Mouse (Mus musculus) lung, embryonic 16.5 days (tissue): ENCODE measurements at regions not wholly inside any gene's neighbourhood (a gene's known extent, or its start where the extent isn't known, plus 50 kb on each side); places are given as distances from the start of the nearest gene placed in this dataset.

Experiments used
- ATAC-seq: fragments of 200-750 bp; cut with Nextera tagmentation; 2 replicates; pipeline ENCODE4 v1.8.0; 2017; ENCODE audit warnings: low read depth, mild to moderate bottlenecking, moderate library complexity
- H3K27ac ChIP-seq: fragments of 300-500 bp; sonication (generic); 2 replicates; pipeline ENCODE4 v1.5.1; 2014; ENCODE audit warnings: mild to moderate bottlenecking, control low read depth, low read length
- H3K27me3 ChIP-seq: fragments of 300-500 bp; sonication (generic); 2 replicates; pipeline ENCODE4 v1.6.1; 2014; ENCODE audit warnings: low read depth, low read length, mixed read lengths; ENCODE audit not compliant: control insufficient read depth, insufficient read depth
- H3K36me3 ChIP-seq: fragments of 300-500 bp; sonication (generic); 2 replicates; pipeline ENCODE4 v1.6.1; 2014; ENCODE audit warnings: low read length; ENCODE audit not compliant: control insufficient read depth, insufficient read depth
- H3K4me1 ChIP-seq: fragments of 300-500 bp; sonication (generic); replicated peaks from 2 replicates; pipeline ENCODE4 v1.6.1; 2014; ENCODE audit warnings: low read length, mixed read lengths; ENCODE audit not compliant: control insufficient read depth, insufficient read depth
- H3K4me2 ChIP-seq: fragments of 300-500 bp; sonication (generic); 2 replicates; pipeline ENCODE4 v1.6.1; 2014; ENCODE audit warnings: low read depth, low read length, control low read depth
- H3K4me3 ChIP-seq: fragments of 300-500 bp; sonication (generic); 2 replicates; pipeline ENCODE4 v1.5.1; 2014; ENCODE audit warnings: mild to moderate bottlenecking, low read length, control low read depth
- H3K9ac ChIP-seq: fragments of 300-500 bp; sonication (generic); 2 replicates; pipeline ENCODE4 v1.6.1; 2014; ENCODE audit warnings: low read length, control low read depth
- H3K9me3 ChIP-seq: fragments of 300-500 bp; sonication (generic); 2 replicates; pipeline ENCODE4 v1.6.1; 2016; ENCODE audit warnings: low read length; ENCODE audit not compliant: control insufficient read depth
- WGBS: fragments of 180-500 bp; shearing (Covaris S2); extraction: QIAGEN DNeasy Blood & Tissue Kit; methylation state at CpG from one replicate; pipeline ENCODE4 v1.1.7; 2014; 5-methylcytosine and 5-hydroxymethylcytosine counted together

DNA sequence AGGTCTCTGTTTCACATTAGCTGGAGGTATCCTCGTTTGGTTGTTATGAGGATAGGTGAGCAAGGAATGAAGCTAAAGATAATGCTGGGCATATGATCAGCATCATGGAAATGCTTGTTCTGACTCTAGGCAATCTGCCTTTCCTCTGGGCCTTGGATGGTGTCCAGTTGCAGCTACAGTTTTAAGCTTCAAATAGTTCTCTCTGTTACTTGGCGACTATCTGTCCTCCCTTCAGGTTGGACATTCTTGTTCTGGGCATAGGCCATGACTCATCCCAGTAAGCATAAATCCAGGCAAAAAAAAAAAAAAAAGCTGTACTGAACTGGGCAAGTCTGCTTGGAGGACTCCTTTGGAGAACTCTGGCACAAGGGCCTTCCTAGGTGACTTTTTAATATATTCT, 776.9 kb downstream of the Kcnma1 start:
- Histone ChIP-seq H3K4me1 (no peaks in the 10 kb centered on the region), H3K36me3 (no peaks in the 10 kb centered on the region), H3K4me3 (no peak overlapping the region), H3K9me3 (no peaks in the 10 kb centered on the region), H3K27me3 (no peaks in the 10 kb centered on the region), H3K4me2 (no peak overlapping the region), H3K9ac (no peak overlapping the region), H3K27ac (no peak overlapping the region)
- WGBS, result 63% methylated on average over 2 of the region's 2 CpGs
- no peak for ATAC-seq

DNA sequence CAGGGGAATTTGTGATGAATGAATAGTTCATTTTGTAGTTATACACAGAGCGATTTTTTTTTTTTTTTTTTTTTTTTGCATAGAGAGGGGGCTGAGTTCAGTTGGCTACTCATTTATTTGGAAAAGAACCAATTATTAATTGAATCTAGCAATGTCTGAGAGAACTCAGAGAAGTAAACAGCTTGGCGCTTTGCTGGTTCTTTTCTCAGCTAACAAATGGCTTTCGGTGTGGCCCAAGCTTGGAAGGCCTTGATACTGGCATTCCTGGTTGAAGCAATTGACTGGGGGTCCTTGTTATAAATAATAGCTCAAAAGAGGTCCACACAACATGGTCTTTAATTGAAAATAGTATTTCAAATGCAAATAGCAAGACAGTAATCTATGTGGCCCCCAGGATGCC, 815.6 kb downstream of the Kcnma1 start:
- no peak overlapping the region for H3K4me3 ChIP-seq
- no peak overlapping the region for H3K4me2 ChIP-seq
- no peaks in the 10 kb centered on the region for H3K27me3 ChIP-seq
- no peaks in the 10 kb centered on the region for H3K4me1 ChIP-seq
- no peak for ATAC-seq
- WGBS, result 67% methylated on average over 3 of the region's 3 CpGs
- no peak overlapping the region for H3K9ac ChIP-seq
- no peaks in the 10 kb centered on the region for H3K9me3 ChIP-seq
- H3K36me3 ChIP-seq, result no peaks in the 10 kb centered on the region
- no peak overlapping the region for H3K27ac ChIP-seq

DNA sequence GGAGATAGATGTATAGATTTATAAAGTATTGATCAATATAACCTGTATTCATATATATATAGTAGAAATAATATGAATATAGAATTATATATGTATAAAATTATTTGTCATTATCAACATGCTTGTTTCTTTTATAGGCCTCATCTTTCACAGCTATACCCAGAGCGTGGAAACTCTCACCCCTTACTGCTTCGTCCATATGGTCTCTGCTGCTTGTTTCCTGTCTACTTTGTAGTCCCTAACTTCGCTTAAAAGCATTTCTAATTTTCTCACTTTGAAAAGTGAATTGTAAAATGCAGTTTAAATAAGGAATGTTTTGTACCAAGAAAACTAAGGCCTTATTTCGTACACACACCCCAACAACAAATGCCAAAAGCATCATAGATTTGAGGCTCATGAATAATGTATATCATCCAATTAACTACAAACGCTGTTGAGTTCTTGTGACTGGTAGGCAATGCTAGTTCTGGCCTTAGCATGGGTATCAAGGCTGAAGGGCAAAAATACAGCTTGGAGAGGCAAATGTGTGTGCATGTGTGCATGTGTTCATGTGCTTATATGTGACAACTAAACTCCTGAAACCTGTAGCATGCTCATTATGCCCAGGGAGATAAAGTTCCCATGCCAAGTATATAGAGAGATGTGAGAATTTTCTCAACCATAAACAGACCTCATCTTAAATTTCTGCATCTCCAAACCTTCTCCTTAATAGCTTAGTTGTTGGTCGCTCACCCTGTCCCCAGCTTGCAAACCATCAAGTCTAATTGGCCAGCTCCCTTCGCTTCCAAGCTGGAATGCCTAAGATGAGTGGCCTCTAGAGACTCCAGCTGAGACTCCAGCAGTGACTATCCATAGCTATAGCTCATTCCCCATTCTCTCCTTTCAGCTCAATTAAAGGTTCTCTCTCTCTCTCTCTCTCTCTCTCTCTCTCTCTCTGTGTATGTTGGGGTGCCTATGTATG, 819.4 kb downstream of the Kcnma1 start:
- 79% methylated on average over 7 of the region's 7 CpGs for WGBS
- H3K36me3 ChIP-seq, result no peaks in the 10 kb centered on the region
- no peak overlapping the region for H3K9ac ChIP-seq
- no peaks in the 10 kb centered on the region for H3K9me3 ChIP-seq
- no peak for ATAC-seq
- no peaks in the 10 kb centered on the region for H3K27me3 ChIP-seq
- no peak overlapping the region for H3K27ac ChIP-seq
- H3K4me3 ChIP-seq, result no peak overlapping the region
- H3K4me2 ChIP-seq, result no peak overlapping the region
- H3K4me1 ChIP-seq, result no peaks in the 10 kb centered on the region

DNA sequence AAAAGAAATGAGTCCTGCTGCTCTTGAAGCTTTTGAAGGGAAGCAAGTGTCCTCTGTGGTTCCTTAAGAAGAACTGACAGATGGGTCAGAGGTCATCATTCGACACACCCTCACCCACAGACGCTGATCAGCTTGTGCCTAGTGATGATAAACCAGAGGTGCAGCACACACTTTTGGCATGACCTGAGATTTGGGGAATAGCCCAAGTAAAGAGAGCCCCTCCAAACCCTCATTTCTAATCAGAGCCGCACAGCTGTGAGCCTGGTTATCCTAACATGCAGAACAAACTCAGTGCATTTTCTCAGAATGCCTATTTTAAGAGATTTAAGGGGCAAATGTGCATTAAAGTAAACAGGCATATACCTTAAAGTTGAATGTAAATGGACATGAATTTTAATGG, 821.7 kb downstream of the Kcnma1 start:
- no peak overlapping the region for H3K27ac ChIP-seq
- no peak for ATAC-seq
- H3K9me3 ChIP-seq, result no peaks in the 10 kb centered on the region
- H3K9ac ChIP-seq, result no peak overlapping the region
- H3K27me3 ChIP-seq, result no peaks in the 10 kb centered on the region
- no peak overlapping the region for H3K4me2 ChIP-seq
- no peaks in the 10 kb centered on the region for H3K36me3 ChIP-seq
- H3K4me1 ChIP-seq, result no peaks in the 10 kb centered on the region
- 44% methylated on average over 3 of the region's 3 CpGs for WGBS
- H3K4me3 ChIP-seq, result no peak overlapping the region

DNA sequence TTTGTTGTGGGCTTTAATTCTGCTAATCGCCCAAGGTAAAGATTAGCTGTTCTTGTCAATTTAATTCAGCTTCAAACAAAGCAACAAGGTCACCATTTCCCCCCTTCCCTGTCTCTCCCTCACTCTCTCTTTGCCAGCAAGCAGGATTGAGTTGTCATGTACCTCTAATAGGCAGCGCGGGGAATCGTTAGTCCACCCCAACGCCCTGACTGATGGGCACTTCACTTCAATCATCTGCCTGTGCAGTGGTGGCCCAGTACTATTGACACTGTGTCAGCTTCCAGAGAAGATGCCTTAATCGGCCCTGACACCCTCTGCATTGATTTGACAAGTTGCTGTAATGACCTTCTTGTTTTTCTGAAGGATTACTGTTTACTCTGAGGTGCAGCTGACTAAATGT, 828.9 kb downstream of the Kcnma1 start:
- no peak for ATAC-seq
- no peaks in the 10 kb centered on the region for H3K9me3 ChIP-seq
- no peak overlapping the region for H3K4me2 ChIP-seq
- no peaks in the 10 kb centered on the region for H3K36me3 ChIP-seq
- no peak overlapping the region for H3K4me3 ChIP-seq
- no peak overlapping the region for H3K9ac ChIP-seq
- no peaks in the 10 kb centered on the region for H3K4me1 ChIP-seq
- H3K27me3 ChIP-seq, result no peaks in the 10 kb centered on the region
- H3K27ac ChIP-seq, result no peak overlapping the region
- 39% methylated on average over 6 of the region's 6 CpGs for WGBS

DNA sequence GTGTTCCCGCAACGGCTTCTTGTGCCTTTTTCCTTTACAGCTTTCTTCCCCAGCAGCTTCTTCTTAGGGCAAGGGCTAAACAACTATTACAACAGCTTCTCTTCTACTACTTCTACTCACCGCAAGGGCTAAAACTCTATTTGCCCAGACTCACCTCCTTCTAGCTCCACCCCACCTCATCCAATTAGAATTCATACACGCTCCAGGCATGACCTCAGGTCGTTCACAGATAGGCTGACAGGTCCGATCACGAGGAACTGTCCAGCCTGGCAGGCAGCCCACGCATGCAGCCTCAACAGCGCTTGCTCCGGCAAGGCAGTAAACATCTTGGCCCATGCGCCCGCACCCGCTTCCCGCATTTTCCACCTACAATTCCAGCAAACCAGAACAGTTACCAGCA, 844.9 kb downstream of the Kcnma1 start:
- Histone ChIP-seq H3K27ac (no peak overlapping the region), H3K4me3 (no peak overlapping the region)
- 65% methylated on average over 14 of the region's 14 CpGs for WGBS

DNA sequence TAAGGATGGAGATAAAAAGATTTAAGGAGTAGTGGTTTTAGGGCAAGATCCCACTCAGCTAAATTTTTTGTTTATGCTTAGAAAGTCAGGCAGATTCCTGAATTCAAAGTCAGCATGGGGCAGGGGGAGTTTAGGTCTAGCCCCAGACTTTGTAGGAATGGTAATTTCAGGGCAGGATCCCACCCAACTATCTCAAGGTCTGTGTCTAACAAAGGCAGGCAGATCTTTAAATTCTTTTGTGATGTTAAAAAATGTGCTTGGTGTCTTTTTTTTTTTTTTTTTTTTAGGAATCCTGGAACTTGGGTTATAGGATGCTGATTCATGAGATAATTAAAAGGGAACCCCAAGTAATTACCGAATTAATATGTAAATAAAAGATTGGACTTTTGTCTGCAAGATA, 853.7 kb downstream of the Kcnma1 start:
- WGBS, result 27% methylated on average over 1 of the region's 1 CpGs
- Histone ChIP-seq H3K27me3 (no peaks in the 10 kb centered on the region), H3K4me1 (no peaks in the 10 kb centered on the region), H3K36me3 (no peaks in the 10 kb centered on the region), H3K4me2 (no peak overlapping the region), H3K27ac (no peak overlapping the region), H3K4me3 (no peak overlapping the region), H3K9me3 (no peaks in the 10 kb centered on the region), H3K9ac (no peak overlapping the region)
- no peak for ATAC-seq

More for the DNA sequence above, 844.9 kb downstream of the Kcnma1 start:
- Histone ChIP-seq H3K9me3 (no peaks in the 10 kb centered on the region), H3K9ac (no peak overlapping the region), H3K4me2 (no peak overlapping the region), H3K27me3 (no peaks in the 10 kb centered on the region), H3K36me3 (no peaks in the 10 kb centered on the region), H3K4me1 (no peaks in the 10 kb centered on the region)
- ATAC-seq, result no peak

DNA sequence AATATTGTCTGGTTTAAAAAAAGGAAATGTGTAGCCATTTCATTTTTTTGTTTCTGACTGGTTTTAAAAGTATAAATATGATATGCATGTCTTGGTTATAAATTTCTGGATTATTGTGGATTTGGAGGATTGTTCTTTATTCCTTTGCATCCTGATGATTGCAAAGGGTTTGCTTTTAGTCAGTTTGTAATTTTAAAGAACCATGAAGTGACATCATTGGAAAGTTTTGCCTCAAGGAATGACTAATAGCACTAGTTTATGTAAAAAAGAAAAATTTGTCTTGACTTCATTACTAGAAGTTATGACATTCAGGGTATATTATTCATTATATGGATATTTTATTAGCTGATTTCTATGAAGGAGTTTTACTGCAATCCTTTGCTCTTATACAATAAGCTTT, 863.9 kb downstream of the Kcnma1 start:
- Histone ChIP-seq H3K27ac (no peak overlapping the region), H3K36me3 (no peaks in the 10 kb centered on the region), H3K4me1 (no peaks in the 10 kb centered on the region), H3K9me3 (no peaks in the 10 kb centered on the region), H3K4me2 (no peak overlapping the region), H3K27me3 (no peaks in the 10 kb centered on the region), H3K4me3 (no peak overlapping the region), H3K9ac (no peak overlapping the region)
- ATAC-seq, result no peak

DNA sequence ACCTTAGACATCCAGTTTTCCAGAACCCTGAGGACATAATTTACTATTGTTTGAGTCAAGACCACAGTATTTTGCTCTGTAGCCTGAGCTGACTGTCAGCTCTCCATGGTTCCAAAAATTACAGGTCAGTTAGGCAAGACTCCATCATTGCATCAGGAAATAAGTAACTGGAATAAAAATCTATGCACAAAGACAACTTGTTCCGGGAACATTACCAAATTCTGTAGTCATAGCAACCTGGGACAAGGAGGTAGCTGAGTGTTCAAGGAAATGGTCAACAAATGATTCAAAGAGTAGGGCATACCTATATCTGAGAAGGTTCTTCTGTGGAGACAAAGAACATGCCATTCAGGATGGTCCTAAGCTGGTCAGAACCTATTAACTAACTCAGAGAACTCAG, 867.3 kb downstream of the Kcnma1 start:
- Histone ChIP-seq H3K4me3 (no peak overlapping the region), H3K27ac (no peak overlapping the region), H3K9me3 (no peaks in the 10 kb centered on the region), H3K4me2 (no peak overlapping the region), H3K36me3 (no peaks in the 10 kb centered on the region), H3K4me1 (no peaks in the 10 kb centered on the region), H3K27me3 (no peaks in the 10 kb centered on the region), H3K9ac (no peak overlapping the region)
- no peak for ATAC-seq
- WGBS, result 63% methylated on average over 1 of the region's 1 CpGs
